Mouse (Mus musculus) neural tube, embryonic 14.5 days (tissue): ENCODE measurements around the gene Snd1. TPM values are rescaled to one million over a fixed set of nuclear protein-coding genes. Genes with fewer than 3 reads are reported as not detected.
A peak's percentile ranks its signal among the peaks of the same experiment; 100 is the strongest.

Experiments
- ATAC-seq: fragments of 200-750 bp; cut with Nextera tagmentation; 2 replicates; pipeline ENCODE4 v1.8.0; 2017; ENCODE audit warnings: low read depth, mild to moderate bottlenecking, moderate TSS enrichment, moderate library complexity
- H3K27ac ChIP-seq: fragments of 300-500 bp; sonication (generic); 2 replicates; pipeline ENCODE4 v1.5.1; 2014; ENCODE audit warnings: low read depth, mild to moderate bottlenecking, control low read depth, low read length, moderate library complexity, mixed read lengths
- H3K27me3 ChIP-seq: fragments of 300-500 bp; sonication (generic); 2 replicates; pipeline ENCODE4 v1.6.1; 2014; ENCODE audit warnings: low read length; ENCODE audit not compliant: control insufficient read depth, insufficient read depth
- H3K36me3 ChIP-seq: fragments of 300-500 bp; sonication (generic); 2 replicates; pipeline ENCODE4 v1.6.1; 2014; ENCODE audit warnings: low read length, mixed read lengths; ENCODE audit not compliant: control insufficient read depth, insufficient read depth
- H3K4me1 ChIP-seq: fragments of 300-500 bp; sonication (generic); 2 replicates; pipeline ENCODE4 v1.6.1; 2014; ENCODE audit warnings: low read length; ENCODE audit not compliant: control insufficient read depth, insufficient read depth
- H3K4me2 ChIP-seq: fragments of 300-500 bp; sonication (generic); 2 replicates; pipeline ENCODE4 v1.6.1; 2014; ENCODE audit warnings: mild to moderate bottlenecking, low read depth, low read length, control low read depth
- H3K4me3 ChIP-seq: fragments of 300-500 bp; sonication (generic); 2 replicates; pipeline ENCODE4 v1.5.1; 2014; ENCODE audit warnings: low read depth, low read length, control low read depth, mixed read lengths
- H3K9ac ChIP-seq: fragments of 300-500 bp; sonication (generic); replicated peaks from 2 replicates; pipeline ENCODE4 v1.6.1; 2014; ENCODE audit warnings: low read depth, mild to moderate bottlenecking, control low read depth, low read length, mixed read lengths
- H3K9me3 ChIP-seq: fragments of 300-500 bp; sonication (generic); 2 replicates; pipeline ENCODE4 v1.6.1; 2016; ENCODE audit warnings: low read length; ENCODE audit not compliant: control insufficient read depth
- WGBS: fragments of 180-500 bp; shearing (Covaris S2); extraction: QIAGEN DNeasy Blood & Tissue Kit; methylation state at CpG from one replicate; pipeline ENCODE4 v1.1.7; 2014; 5-methylcytosine and 5-hydroxymethylcytosine counted together
- polyA plus RNA-seq: library from polyadenylated mRNA; unstranded; fragments of >200 nt; fragmentation: Nextera tagmentation; extraction: Ambion mirVana; gene quantifications from 2 replicates; pipeline ENCODE4 v1.2.1, GENCODE M21; 2014

The Snd1 gene
- polyA plus RNA-seq, 1 experiment from 2014 or later, result 73.8 TPM

DNA sequence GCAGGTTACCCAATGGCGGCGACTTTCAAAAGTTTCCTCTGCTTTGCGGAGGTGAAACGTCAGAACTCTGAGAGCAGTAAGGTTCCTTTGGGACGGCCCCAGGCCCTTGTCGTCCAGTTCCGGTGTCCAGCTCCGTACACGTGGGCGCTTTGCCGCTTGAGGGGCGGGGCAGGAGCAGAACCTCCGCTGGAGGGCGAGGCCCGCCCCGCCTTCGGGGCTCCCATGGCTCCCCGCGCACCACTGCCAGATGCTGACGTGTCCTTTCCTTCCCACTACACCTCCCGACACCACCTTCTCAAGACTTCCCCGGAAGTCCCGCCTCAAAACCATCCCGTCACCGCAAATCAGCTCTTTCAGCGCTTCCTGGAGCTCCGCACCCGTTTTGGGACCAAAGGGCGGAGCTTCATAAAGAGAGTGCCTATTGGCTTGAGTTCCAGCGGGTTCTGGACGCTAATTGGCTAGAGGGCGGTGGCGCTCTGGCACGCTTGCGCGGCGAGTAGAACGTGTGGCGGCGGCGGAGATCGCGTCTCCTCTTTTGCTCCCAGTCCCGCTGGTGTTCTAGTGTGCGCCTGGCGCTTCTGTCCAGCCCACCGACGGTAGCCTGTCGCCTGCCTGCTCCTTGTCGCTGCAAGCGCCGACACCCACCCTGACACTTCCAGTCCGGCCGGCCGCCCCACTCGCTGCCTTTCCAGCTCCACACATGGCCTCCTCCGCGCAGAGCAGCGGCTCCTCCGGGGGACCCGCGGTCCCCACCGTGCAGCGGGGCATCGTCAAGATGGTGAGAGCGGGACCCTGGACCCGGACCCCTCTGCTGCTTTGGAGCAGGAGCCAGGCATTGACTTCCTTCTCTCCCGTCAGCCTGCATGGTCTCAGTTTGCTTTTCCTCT is 5.2 kb downstream of the Snd1 start:
- under 1% methylated on average over 68 of the region's 68 CpGs for WGBS
- Histone ChIP-seq H3K9ac (peak overlapping the region; percentile 70), H3K4me1 (peaks cover 14% of the 10 kb centered on the region; the same call in 1 of the 2 replicates), H3K9me3 (no peaks in the 10 kb centered on the region), H3K27ac (peak overlapping the region; percentile 39; the same call in 1 of the 2 replicates), H3K36me3 (no peaks in the 10 kb centered on the region), H3K4me2 (peak overlapping the region; percentile 82), H3K27me3 (no peaks in the 10 kb centered on the region), H3K4me3 (peak overlapping the region; percentile 80)
- peak; percentile 99 for ATAC-seq

DNA sequence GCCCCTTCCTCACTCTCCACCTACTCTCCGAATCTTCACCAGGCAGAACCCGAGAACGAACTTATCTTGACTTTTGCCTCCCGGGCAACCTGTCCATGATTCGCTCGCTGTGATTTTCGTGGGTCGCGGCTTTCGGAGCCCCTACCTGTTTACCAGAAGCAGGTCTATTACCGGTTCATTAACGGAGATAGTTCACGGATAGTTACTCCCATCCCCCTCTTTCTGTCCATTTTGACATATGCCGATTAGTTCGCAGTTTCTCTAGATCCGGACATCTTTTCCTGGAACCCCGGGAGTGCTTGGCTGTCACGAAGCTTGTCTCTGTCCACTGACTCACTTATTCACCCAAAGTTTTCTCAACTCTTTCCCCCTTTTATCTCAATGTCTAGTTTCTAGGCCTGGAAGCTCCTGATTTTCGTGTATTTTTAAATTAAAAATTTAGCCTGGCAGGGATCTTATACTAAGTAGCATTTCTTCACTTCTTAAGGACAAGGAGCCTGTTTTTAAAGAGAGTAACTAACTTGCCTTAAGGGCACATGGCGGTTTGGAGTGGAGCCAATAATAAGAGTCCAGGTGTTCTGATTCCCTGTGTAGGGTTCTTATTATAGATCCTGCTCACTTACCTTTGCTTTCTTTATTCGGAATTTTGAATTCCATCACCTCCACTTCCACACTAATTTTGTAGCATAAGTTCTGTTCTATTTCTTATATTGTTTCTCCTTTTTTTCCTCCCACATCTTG is 6.0 kb downstream of the Snd1 start:
- Histone ChIP-seq H3K27ac (no peak overlapping the region), H3K4me2 (peak overlapping the region; percentile 82), H3K9me3 (no peaks in the 10 kb centered on the region), H3K9ac (peak overlapping the region; percentile 70), H3K4me3 (peak overlapping the region; percentile 80), H3K36me3 (no peaks in the 10 kb centered on the region), H3K27me3 (no peaks in the 10 kb centered on the region), H3K4me1 (peaks cover 14% of the 10 kb centered on the region; the same call in 1 of the 2 replicates)
- ATAC-seq, result no peak
- WGBS, result 8% methylated on average over 21 of the region's 21 CpGs

DNA sequence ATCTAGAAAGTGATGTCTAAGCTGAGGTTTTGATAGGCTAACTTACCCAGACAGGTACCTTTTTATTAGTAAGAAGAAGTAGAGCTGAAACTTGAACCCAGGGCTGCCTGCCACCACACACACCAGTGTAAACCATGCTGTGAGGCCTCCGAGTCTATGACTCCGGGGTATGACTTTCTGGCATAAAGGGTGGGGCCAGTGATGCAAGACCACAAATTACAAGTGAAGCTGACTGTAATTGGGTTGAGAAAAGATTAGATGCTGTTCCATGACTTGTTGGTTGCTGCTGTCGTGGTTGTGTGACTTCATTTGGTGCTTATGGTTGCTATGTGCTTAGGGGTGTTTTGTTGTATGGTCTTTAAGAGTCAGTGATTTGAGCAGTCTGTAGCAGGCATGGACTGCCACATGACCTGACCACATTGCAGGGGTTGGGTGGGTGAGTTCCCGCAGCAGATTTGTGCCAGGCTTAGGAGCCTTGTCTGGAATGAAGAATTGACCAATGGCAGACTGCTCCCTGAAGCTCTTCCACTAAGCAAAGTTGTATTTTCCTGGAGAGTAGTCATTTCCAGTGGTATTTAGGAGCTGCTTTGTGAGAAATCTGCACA is 7.9 kb downstream of the Snd1 start:
- WGBS, result 84% methylated on average over 4 of the region's 4 CpGs
- Histone ChIP-seq H3K27ac (no peak overlapping the region), H3K9ac (no peak overlapping the region), H3K9me3 (no peaks in the 10 kb centered on the region), H3K4me3 (no peak overlapping the region), H3K4me2 (no peak overlapping the region), H3K36me3 (no peaks in the 10 kb centered on the region), H3K27me3 (no peaks in the 10 kb centered on the region), H3K4me1 (peaks cover 14% of the 10 kb centered on the region; the same call in 1 of the 2 replicates)
- ATAC-seq, result no peak

DNA sequence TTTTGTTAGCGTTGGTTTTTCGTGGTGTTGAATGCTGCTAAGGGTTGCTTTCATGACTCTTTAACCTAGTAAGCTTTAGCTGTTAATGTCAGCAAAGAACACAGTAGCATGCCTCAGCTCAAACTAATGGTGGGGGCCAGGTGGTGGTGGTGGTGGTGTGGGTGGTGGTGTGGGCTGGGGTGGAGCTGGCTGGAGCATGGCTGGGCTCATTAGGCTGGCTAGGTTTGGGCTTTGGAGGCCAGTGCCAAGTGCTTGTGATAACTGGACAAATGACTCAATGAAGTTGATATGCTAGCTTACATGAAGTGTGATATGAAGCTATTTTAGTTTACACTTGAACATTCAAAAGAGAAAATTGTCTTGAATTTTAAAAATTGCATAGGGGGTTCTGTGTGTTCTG is 11.1 kb downstream of the Snd1 start:
- WGBS, result 98% methylated on average over 2 of the region's 2 CpGs
- no peak overlapping the region for H3K9ac ChIP-seq
- H3K27me3 ChIP-seq, result no peaks in the 10 kb centered on the region
- H3K4me2 ChIP-seq, result no peak overlapping the region
- no peak for ATAC-seq
- no peak overlapping the region for H3K27ac ChIP-seq
- H3K9me3 ChIP-seq, result no peaks in the 10 kb centered on the region
- H3K36me3 ChIP-seq, result no peaks in the 10 kb centered on the region
- peaks cover 5% of the 10 kb centered on the region; the same call in 1 of the 2 replicates for H3K4me1 ChIP-seq
- no peak overlapping the region for H3K4me3 ChIP-seq

DNA sequence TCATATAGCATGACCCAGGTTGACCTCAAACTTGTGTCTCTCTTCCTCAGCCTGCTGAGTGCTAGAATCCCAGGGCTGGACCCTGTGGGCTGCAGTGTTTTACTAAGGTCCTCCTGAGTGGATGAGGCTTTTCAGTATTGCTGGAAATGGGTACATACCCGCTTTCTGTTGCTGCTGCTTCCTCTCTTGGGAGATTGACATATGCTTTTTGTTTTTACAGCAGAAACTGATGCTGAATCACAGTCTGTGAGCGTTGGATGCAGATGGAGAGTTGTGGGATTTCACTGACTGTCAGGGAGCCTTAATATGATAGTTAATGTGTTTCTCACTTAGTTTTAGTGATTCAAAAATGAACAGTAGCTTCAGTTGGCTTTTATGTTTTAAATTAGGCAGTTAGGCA is 11.5 kb downstream of the Snd1 start:
- Histone ChIP-seq H3K27me3 (no peaks in the 10 kb centered on the region), H3K4me3 (no peak overlapping the region), H3K9ac (no peak overlapping the region), H3K9me3 (no peaks in the 10 kb centered on the region), H3K4me1 (0 out of 2 replicates have a peak, but pooled peaks cover under 1% of the 10 kb centered on the region), H3K36me3 (no peaks in the 10 kb centered on the region), H3K27ac (no peak overlapping the region), H3K4me2 (no peak overlapping the region)
- no peak for ATAC-seq
- WGBS, result 73% methylated on average over 2 of the region's 2 CpGs

DNA sequence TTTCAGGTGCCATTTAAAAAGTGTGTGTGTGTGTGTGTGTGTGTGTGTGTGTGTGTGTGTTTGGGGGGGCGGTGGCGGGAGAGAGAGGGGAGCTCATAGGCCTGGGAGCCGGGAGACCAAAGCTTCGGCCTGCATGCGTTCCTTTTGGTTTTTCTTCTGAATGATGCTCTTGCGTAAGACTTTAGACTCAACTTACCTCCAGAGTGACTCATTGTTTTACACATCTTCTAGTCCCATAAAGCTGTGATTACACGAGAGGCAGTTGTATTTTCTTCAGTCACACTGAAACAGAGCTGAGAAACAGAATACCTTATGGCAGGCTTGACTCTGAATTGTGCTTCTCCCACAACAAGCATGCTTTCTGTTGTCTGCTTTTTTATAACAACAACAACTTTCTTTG is 12.0 kb downstream of the Snd1 start:
- Histone ChIP-seq H3K4me1 (no peaks in the 10 kb centered on the region), H3K4me2 (no peak overlapping the region), H3K9me3 (no peaks in the 10 kb centered on the region), H3K9ac (no peak overlapping the region), H3K27me3 (no peaks in the 10 kb centered on the region), H3K4me3 (no peak overlapping the region), H3K27ac (no peak overlapping the region), H3K36me3 (no peaks in the 10 kb centered on the region)
- 93% methylated on average over 7 of the region's 7 CpGs for WGBS
- no peak for ATAC-seq

DNA sequence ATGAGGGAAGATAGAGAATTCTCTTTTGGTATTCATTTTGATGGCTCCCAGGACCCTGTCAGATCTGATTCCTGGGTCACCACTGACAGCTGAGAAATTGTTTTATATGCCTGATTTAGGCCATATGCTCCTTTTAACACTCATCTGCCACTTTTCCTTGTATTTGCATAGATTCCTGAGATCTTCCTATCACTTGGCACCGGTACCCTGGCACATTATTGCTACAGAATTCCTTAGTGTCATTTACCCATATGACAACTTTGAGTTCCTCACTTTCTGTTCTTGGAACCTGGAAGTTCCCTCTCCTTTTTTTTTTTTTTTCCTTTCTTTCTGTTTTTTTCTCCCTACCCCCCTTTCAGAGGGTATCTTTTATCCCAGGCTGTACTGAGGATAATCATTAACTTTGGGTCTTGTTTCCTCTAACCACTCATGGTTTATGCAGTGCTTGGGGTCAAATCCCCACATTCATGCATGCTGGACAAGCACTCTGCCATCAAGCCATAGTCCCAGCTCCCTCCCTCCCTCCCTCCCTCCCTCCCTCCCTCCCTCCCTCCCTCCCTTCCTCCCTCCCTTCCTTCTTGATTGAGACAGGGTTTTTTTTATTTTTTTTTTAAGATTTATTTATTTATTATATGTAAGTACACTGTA is 13.4 kb downstream of the Snd1 start:
- Histone ChIP-seq H3K27me3 (no peaks in the 10 kb centered on the region), H3K4me3 (no peak overlapping the region), H3K4me1 (no peaks in the 10 kb centered on the region), H3K36me3 (no peaks in the 10 kb centered on the region), H3K4me2 (no peak overlapping the region), H3K9ac (no peak overlapping the region), H3K27ac (no peak overlapping the region), H3K9me3 (no peaks in the 10 kb centered on the region)
- ATAC-seq, result no peak
- WGBS, result 83% methylated on average over 1 of the region's 1 CpGs

DNA sequence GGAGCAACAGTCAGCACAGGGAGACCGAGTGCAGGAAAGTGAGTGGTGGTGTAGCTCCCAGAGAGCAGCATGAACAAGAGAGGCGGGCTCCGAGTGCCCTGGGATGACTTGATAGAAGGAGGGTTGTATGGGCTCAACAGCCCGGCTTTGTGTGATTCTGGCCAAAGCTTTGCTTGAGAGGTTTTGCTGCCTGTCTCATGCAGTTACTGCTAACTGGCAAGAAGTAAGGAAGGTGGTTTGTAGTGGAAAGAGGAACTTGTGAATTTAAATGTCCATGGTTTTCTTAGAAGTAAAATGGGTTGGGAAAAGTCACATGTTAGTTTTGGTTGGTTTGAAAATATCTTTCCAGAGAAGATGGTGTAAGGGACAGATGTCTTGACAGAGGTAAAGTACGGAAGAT is 15.7 kb downstream of the Snd1 start:
- Histone ChIP-seq H3K36me3 (no peaks in the 10 kb centered on the region), H3K4me3 (no peak overlapping the region), H3K27me3 (no peaks in the 10 kb centered on the region), H3K27ac (no peak overlapping the region), H3K4me1 (no peaks in the 10 kb centered on the region), H3K9ac (no peak overlapping the region), H3K9me3 (no peaks in the 10 kb centered on the region), H3K4me2 (no peak overlapping the region)
- ATAC-seq, result no peak
- 91% methylated on average over 5 of the region's 5 CpGs for WGBS
